Mouse (Mus musculus): ENCODE measurements at regions not wholly inside any gene's neighbourhood (a gene's known extent, or its start where the extent isn't known, plus 50 kb on each side); places are given as distances from the start of the nearest gene placed in this dataset.

DNA sequence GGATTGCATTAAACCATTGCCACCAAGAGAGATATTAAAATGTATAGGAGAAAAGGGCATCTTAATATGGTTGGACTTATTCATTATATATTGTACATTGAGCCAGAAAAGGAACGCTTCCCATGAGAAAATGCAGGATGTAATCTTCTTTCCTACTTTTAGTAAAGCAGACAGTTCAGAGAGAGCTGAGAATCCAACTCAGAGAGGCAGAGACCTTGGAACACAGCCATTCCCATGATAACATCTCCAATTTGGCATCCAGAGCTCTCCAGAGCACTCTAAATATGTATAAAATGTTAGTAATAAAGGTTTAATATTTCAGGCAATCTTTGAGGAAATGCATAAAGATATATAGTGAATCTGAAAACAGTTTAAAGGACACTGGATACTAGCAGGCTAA, 199.3 kb upstream of the Asb5 start:
- ATAC-seq (replicated peaks; ENCODE audit: low read depth, poor library complexity, severe bottlenecking) = no peak

DNA sequence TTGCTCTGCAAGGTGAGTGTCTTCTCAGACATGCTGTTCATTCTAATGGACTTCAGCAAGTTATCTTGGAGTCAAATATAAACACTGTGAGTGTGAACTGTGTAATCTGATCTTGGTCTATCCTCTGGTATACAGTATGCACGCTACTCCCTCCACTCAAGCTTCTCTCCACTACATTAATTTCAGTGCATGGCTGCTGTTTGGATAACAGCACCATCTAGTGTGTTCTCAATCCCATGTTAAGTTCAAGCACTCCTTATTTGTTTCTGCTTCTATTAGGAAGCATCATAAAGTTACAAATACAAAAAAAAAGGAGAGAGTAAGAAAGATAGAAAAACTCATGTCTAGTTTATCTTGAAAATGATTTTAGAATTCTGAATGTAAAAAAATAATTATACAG, 197.5 kb upstream of the Asb5 start:
- no peak for ATAC-seq (replicated peaks; ENCODE audit: low read depth, poor library complexity, severe bottlenecking)

DNA sequence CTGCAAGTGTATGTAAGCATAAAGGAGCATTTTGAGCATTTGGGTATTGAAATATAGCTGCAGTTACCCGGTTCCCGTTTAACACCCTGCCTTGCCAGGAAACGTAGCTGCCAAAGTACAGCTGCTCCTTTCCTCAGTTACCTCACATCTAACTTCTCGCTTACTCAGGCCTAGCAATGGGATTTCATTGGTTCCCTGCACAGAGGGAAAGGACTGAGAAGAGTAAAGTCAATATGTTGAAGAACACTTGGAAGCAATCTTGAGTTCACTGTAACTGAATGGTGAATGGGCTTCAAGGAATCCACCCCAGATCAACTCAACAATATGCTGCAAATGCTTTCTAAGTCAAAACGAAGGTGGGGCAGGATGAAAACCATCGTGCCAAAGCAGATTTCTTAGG, 178.3 kb upstream of the Asb5 start:
- no peak for ATAC-seq (replicated peaks; ENCODE audit: low read depth, poor library complexity, severe bottlenecking)

DNA sequence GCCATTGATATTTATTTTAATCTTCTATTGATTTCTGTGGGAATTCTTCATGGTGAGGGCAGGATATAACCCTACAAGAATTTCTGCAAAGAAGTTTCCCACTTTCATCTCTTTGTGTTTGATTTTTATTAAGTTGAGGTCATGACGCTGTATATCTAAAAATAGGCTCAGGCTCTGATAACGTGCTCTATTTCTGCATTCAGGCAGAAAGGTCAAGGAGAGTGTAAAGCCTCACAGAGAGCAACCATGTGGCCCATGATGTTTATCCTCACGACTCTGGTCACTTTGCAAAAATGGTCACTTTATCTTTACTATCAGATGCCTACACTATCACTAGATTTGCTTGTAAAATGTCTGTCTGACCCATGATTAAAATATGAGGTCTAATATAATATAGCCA, 167.7 kb upstream of the Asb5 start:
- no peak for ATAC-seq (replicated peaks; ENCODE audit: low read depth, poor library complexity, severe bottlenecking)

DNA sequence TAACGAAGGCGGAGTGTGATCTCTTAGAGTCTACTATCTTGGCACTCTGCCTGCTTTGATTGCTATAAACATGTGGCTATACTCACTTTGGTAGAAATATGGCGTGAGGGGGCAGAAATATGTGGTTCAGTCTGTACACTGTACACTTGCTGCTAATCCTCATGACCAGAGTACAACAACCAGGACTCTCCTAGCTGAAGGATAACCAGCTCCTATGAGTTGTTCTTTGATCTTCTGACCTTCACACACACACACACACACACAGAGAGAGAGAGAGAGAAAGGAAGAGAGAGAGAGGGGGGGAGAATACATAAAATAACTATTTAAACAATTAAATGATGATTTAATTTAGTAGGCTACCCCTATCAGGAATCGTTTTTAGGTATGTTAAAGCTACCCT, 158.9 kb upstream of the Asb5 start:
- no peak for ATAC-seq (replicated peaks; ENCODE audit: low read depth, poor library complexity, severe bottlenecking)

DNA sequence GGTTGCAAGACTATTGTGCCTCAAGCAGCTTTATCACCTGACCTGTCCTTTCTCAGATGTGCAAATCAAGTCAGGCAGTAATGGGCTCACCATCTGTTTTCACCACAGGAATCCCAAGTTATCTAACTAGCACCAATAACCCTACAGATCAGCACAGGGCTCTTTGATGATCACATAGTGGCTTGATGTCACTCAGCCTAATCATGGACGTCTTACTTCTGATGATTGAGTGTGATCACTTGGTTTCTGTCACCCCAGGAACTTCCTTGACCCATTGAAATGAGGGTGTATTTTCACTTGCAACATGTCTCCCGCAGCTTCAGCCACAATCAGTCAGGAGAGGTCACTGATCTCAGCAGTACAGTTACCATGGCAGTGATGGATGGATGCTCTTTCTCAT, 158.3 kb upstream of the Asb5 start:
- no peak for ATAC-seq (replicated peaks; ENCODE audit: low read depth, poor library complexity, severe bottlenecking)

DNA sequence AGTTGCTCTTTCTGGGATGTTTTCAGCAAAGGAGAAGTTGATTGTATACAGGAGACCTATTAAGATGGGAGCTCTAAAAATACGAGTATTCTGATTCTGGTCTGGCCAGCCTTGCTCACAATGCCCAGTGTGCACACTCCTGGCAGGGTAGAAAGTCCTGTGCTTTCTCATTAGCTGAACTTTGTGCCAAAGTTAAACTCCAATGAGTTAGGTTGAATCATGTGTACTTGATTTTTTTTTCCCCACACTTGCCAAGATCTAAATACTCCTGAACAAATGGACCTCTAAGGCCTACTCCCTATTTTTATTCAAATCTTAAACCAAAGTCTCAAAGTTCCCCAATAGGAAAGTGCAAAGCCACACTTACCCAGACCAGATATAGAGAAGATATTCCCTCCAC, 156.5 kb upstream of the Asb5 start:
- ATAC-seq (replicated peaks; ENCODE audit: low read depth, poor library complexity, severe bottlenecking) = no peak

DNA sequence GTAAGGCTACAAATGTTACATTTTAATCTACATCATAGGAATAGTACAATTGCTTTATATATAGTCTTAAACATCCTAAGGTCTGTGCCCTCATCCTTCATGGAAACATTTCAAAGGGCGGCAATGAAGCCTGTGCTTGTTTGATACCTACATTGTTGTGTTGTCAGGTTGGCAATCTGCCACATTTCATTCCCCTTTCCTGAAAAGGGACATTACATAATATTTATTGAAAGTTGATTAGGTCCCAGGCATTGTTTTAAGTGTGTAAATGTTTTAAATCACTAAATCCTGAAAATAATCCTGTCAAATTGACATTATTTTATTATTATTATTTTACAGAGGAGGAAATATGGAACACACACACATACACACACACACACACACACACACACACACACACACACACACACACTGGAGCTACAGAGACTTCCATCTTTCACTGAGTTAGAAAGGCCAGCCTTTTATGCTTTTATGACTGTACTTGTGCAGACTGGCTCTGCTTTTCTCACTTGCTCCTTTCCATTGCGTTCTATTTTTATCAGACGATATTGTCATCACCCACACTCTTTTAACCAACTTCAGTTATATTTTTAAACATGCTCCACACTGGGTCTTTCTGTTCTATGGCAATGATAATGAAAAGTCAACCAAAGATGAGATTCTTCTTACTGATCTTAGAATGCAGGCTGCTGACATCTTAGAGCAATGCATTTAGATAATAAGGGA, 153.8 kb upstream of the Asb5 start:
- no peak for ATAC-seq (replicated peaks; ENCODE audit: low read depth, poor library complexity, severe bottlenecking)

DNA sequence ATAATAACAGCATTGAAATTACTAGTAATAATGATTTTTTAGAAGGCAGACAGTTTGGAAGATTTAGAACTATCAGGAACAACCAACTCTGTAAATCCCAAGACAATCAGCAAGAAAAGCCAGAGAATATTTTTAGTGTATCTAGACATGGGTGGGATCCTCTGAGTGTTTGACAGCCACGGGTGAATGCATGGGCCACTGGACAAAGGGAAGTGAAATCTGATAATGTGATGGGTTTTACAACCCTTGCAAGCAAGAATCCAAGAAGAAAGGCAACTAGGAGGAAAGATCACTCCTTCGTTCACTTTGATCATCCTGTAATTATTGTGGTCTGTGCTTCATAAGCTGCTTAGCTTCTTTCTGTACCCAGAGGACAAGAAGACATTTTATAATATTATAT, 149.2 kb upstream of the Asb5 start:
- ATAC-seq (replicated peaks; ENCODE audit: low read depth, poor library complexity, severe bottlenecking) = no peak

DNA sequence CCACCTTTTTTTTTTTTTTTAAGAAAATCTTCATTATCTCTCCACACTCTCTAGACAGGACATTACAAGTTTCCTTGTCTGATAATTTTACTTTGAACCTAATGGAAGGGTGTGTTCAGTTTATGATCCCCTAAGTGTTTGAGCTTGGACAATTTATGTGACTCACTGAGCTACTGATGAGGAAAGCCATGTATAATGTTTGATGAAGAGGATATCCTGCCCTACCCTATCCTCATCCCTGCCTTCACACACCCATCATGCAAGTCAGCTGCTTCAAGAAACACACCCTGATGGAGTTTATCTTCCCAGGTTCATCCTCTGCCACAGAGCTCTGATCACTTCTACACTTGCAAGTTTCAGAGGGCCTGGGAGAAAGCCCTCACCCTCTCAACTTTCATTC, 136.5 kb upstream of the Asb5 start:
- ATAC-seq (replicated peaks; ENCODE audit: low read depth, poor library complexity, severe bottlenecking) = no peak

DNA sequence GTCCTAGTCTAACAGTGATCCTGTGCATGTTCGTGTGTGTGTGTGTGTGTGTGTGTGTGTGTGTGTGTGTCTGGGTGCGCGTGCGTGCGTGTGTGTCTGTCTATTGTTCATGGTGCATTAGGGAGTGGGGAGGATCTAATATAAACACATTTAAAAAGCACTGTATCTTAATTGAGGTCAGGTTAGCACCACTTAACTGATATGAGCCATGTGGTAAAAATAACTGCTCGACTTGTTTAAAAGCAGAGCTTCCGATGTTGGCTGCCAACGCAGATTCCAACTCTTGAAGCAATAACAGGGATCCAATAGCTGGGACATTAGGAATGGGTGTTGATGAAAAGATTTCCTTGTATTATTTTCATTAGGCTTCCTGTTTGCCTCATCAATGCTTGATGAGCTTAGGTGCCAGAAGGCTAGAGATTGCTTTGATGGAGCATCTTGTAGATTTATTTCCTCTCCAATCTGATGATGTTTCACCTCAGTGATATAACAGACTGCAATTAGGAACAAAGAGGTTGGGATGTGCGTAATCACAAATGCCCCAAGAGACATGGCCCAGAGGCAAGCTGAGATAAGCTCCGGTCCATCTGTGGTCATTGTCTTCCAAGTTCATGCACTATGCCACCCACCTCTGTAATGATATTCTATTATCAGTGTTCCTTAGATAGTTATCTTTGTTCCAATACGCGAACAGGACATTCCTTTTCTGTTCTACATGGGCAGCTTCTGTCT, 135.7 kb upstream of the Asb5 start:
- no peak for ATAC-seq (replicated peaks; ENCODE audit: low read depth, poor library complexity, severe bottlenecking)

DNA sequence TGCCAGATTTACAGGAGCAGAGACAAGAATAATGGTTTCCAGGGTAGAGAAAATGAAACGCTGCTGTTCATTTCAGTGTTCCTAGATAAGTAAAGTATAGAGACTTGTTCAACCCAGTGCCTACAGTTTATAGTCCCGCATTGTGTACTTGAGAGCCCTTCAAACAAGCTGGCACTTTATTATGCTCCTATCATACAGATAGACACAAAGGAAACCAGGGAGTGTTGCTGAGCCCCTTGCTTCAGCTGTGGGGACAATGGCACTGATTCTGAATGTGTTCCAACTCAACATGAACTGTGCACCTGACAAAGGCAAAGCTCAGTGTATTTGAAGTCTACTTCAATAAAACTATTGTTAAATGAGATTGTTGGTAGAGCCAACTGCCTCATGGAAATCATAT, 123.7 kb upstream of the Asb5 start:
- no peak for ATAC-seq (replicated peaks; ENCODE audit: low read depth, poor library complexity, severe bottlenecking)

DNA sequence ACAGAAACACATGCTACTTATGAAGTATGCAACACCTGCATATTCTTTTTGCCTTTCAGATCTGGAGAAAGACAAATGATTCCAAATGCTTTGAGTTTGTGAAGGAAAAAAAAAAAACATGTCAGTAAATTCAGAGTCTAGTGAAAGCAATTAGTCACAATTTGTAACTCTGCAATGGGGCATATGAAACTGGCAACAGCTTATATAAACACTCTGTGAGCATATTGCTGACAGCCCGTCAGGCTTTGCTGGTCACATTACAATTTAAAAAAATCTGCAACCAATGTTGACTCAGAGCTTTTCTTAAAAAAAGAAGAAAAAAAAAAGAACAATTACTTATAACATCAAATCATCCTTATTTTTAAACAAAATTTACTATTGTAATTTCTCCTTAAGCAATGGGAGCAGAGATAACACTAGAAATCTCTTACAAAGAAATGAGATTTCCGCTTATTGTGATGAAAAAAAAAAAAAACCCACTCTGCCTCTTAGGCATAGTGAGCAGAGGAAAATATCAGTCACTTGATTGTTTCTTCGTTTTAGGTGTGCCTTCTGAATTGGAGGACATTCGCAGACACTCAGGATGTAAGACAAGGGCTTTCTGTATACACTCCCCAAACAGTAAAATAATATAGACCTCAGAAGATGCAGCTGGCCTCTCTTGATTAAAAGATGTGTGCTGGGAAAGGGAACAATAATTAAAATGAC, 115.1 kb upstream of the Asb5 start:
- ATAC-seq (replicated peaks; ENCODE audit: low read depth, poor library complexity, severe bottlenecking) = no peak

DNA sequence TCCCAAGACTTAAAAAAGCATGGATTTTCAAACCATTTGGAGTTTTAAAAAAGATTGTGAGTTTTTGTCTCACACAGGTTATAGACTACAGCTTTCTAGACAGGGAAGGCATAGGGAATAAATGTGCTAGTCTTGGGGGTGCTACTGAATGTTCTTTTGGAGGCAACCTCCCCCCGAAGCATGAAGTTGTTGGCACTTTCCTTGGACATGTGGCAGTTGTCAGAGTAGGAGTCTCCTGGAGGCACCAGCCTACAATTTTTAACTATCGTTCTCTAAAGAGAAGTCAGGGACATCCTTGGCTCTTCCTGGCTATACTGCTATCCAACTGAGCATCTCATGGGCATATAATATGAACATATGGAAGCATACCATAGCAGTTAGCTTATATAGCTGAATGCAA, 112.7 kb upstream of the Asb5 start:
- ATAC-seq (replicated peaks; ENCODE audit: low read depth, poor library complexity, severe bottlenecking) = no peak

DNA sequence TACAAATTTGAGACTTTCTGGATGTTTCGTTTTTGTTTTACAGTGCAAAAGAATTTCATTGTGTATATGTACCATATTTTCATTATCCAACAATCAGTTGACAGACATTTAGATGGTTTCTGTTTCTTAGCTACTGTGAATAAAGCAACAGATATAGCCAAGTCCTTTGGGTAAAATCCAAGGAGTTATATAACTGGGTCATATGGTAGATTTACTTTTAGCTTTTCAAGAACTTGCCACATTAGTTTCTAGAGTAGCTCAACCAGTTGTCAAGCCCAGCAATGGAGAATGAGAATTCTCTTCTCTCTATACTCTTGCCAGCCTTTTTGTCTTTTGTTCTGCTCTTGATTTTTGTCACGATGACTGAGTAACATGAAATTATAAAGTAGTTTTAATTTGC, 111.3 kb upstream of the Asb5 start:
- no peak for ATAC-seq (replicated peaks; ENCODE audit: low read depth, poor library complexity, severe bottlenecking)

DNA sequence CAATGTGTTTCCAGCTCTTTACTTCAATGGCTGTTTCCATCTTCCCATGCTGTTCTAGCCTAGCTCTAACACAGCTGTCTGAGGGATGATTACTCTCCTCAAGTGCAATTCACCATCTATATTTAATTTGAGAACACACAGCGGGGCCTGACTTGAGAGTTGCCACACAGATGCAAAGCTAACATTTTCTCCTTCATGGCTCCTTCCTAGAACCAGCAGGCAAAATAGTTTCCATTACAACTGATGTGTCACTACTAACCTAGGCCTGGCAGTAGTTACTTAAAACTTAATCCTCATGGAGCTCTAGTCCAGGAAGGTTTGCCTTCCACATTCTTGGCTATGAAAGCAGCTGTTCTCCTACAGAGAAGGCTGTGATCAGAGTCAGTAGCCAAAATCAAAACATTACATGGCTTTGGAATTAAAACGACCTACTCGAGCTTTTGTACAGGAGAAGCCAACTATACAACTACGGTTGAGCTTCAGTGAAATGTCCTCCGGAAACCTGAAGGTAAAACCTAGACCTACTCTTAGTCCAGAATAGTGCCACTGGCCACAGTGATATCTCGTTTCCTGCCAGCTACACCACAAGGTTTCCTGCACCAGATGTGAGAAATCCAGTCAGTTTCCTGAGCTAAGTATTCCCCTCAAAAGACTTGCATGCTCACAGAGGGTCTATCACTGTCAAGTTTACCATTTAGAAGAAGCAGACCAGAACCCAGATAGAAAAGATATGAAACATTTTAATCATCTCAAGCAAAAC, 108.9 kb upstream of the Asb5 start:
- peak; percentile 93 for ATAC-seq (replicated peaks; ENCODE audit: low read depth, poor library complexity, severe bottlenecking)

DNA sequence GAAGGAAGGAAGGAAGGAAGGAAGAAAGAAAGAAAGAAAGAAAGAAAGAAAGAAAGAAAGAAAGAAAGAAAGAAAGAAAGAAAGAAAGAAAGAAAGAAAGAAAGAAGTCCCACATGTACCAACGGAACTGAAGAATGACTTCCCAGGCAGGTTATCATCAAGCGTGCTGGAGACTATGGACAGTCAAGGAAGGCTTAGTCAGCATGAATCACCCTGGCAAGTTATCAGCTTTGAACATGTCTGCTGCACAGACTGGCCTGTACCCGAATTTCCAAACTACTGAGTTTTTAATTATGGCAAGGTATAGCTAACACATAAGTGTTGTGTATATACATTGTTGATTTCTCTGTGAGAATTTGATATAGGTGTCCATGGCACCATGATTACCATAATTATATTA, 104.3 kb upstream of the Asb5 start:
- no peak for ATAC-seq (replicated peaks; ENCODE audit: low read depth, poor library complexity, severe bottlenecking)

DNA sequence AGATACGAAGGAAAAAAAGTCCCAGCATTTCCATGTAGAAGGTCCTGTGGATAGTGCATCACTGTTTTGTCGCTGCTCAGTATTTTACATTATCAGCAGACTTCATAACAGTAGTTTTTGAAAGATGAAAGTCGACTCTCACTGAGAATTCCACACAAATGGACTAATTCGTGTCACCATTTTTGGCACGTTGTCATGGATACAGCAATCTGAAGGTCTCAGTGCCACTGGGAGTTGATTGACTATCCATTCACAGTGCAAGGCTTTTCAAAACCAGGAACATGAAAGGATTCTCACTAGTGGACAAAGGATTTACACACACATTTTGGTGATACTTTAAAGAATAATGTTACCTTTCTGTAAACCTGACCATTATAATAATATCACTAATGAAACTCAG, 93.7 kb upstream of the Asb5 start:
- ATAC-seq (replicated peaks; ENCODE audit: low read depth, poor library complexity, severe bottlenecking) = no peak

DNA sequence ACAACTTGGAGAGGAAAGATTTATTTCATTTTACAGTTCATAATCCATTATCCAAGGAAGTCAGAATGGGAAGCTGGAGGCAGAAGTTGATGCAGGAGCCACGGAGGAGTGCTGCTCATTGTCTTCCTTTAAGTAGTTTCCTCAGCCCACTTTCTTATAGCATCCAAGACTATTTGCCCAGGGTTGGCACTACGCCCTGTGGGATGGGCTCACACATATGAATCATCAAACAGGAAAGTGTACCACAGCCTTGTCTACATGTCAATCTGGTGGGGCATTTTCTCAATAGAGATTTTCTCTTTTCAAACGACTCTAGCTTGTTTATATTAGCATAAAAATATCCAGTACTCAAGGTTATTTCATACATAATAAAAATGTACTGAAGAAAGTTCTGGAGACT, 88.2 kb upstream of the Asb5 start:
- ATAC-seq (replicated peaks; ENCODE audit: low read depth, poor library complexity, severe bottlenecking) = no peak

DNA sequence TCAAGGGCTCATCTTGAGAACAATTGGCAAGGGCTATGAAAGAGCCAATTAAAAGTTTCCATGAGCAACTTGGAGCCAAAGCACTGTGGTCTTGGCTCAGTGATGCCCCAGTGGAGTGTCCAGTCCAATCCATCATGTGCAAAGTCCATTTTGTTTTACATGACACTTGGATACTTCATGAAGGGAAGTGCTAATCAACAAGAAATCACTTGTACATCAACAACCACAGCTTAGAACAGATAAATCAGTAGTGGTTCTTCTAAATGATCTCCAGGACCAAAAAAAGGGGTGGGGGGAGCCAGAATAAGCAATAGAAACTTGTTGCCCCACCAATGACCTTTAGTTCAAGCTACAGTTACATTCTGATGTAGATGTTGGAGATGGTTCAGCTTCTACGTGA, 87.0 kb upstream of the Asb5 start:
- no peak for ATAC-seq (replicated peaks; ENCODE audit: low read depth, poor library complexity, severe bottlenecking)

DNA sequence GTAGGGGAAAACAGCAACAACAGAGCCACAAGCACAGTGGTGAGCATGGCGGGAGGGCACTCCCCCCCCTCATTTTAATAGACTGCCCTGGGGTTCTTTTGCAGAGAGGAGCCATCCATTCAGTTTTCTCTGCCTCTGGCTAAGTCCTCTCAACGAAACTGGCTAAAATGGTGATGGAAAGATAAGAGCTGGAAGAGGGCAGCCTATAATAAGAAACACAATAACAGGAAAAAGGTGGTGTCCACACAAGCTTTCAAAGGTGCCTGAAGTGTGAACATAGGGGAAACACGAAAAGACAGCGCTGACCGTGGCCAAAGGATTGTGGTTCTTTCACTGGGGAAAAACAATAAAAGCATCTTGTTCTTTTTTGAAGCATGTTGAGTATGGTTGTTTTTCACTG, 83.0 kb upstream of the Asb5 start:
- ATAC-seq (replicated peaks; ENCODE audit: low read depth, poor library complexity, severe bottlenecking) = 0 out of 2 replicates have a peak, but pooled peaks have one; percentile 18

Data from common myeloid progenitor, adult 5-6 weeks (primary cell).